Mouse (Mus musculus) bone marrow macrophage, adult 2 months (primary cell): ENCODE results near the gene Itprid2.

Experiments used
- CTCF ChIP-seq: IDR thresholded peaks from 2 replicates; pipeline ENCODE4 v1.5.1; 2012; ENCODE audit warnings: low read depth, mild to moderate bottlenecking, low read length, moderate library complexity
- POLR2A ChIP-seq: IDR thresholded peaks from 2 replicates; pipeline ENCODE4 v1.6.1; 2012; ENCODE audit warnings: mild to moderate bottlenecking, low read depth, low read length, borderline replicate concordance

GRCm38 (mm10) chr2:79665492-79665891, 30.3 kb downstream of the Itprid2 start:
- TF ChIP-seq CTCF = no peak
- no peak for TF ChIP-seq POLR2A
